Mouse (Mus musculus): ENCODE results near the gene Rpl14.

Rpl14 gene

GRCm38 (mm10) chr9:120571593-120572385, 545 bp downstream of the Rpl14 start:
- no peak for DNase-seq (ENCODE audit: extremely low spot score, low spot score)

GRCm38 (mm10) chr9:120575748-120576661, 4.8 kb downstream of the Rpl14 start:
- no peak for DNase-seq (ENCODE audit: extremely low spot score, low spot score)

GRCm38 (mm10) chr9:120576662-120577013, 5.4 kb downstream of the Rpl14 start:
- DNase-seq (ENCODE audit: extremely low spot score, low spot score) = no peak

GRCm38 (mm10) chr9:120577133-120577651, 5.9 kb downstream of the Rpl14 start:
- peak; percentile 93 for DNase-seq (ENCODE audit: extremely low spot score, low spot score)

- no peak for DNase-seq (ENCODE audit: extremely low spot score, low spot score)
Measured at GRCm38 (mm10) chr9:120577706-120578405, 6.6 kb downstream of the Rpl14 start.

GRCm38 (mm10) chr9:120578701-120579100, 7.5 kb downstream of the Rpl14 start:
- DNase-seq (ENCODE audit: extremely low spot score, low spot score) = no peak

GRCm38 (mm10) chr9:120579808-120580207, 8.6 kb downstream of the Rpl14 start:
- DNase-seq (ENCODE audit: extremely low spot score, low spot score) = no peak

- DNase-seq (ENCODE audit: extremely low spot score, low spot score) = peak; percentile 67
Measured at GRCm38 (mm10) chr9:120581941-120582618, 10.8 kb downstream of the Rpl14 start.

- peak; percentile 86 for DNase-seq (ENCODE audit: extremely low spot score, low spot score)
Measured at GRCm38 (mm10) chr9:120582619-120583308, 11.5 kb downstream of the Rpl14 start.

- DNase-seq (ENCODE audit: extremely low spot score, low spot score) = no peak
Measured at GRCm38 (mm10) chr9:120583314-120583713, 12.1 kb downstream of the Rpl14 start.

- DNase-seq (ENCODE audit: extremely low spot score, low spot score) = peak; percentile 87
Measured at GRCm38 (mm10) chr9:120586546-120586945, 15.3 kb downstream of the Rpl14 start.

GRCm38 (mm10) chr9:120591490-120591889, 20.2 kb downstream of the Rpl14 start:
- DNase-seq (ENCODE audit: extremely low spot score, low spot score) = peak; percentile 93

- no peak for DNase-seq (ENCODE audit: extremely low spot score, low spot score)
Measured at GRCm38 (mm10) chr9:120593383-120594101, 22.3 kb downstream of the Rpl14 start.

- DNase-seq (ENCODE audit: extremely low spot score, low spot score) = no peak
Measured at GRCm38 (mm10) chr9:120594839-120595238, 23.6 kb downstream of the Rpl14 start.

- DNase-seq (ENCODE audit: extremely low spot score, low spot score) = no peak
Measured at GRCm38 (mm10) chr9:120595306-120595705, 24.1 kb downstream of the Rpl14 start.

- peak; percentile 79 for DNase-seq (ENCODE audit: extremely low spot score, low spot score)
Measured at GRCm38 (mm10) chr9:120601488-120602171, 30.4 kb downstream of the Rpl14 start.

GRCm38 (mm10) chr9:120602172-120602838, 31.1 kb downstream of the Rpl14 start:
- no peak for DNase-seq (ENCODE audit: extremely low spot score, low spot score)

- peak; percentile 97 for DNase-seq (ENCODE audit: extremely low spot score, low spot score)
Measured at GRCm38 (mm10) chr9:120602839-120603511, 31.7 kb downstream of the Rpl14 start.

All from neural tube, embryonic 10.5 days (tissue).